In the genomic region with DNA sequence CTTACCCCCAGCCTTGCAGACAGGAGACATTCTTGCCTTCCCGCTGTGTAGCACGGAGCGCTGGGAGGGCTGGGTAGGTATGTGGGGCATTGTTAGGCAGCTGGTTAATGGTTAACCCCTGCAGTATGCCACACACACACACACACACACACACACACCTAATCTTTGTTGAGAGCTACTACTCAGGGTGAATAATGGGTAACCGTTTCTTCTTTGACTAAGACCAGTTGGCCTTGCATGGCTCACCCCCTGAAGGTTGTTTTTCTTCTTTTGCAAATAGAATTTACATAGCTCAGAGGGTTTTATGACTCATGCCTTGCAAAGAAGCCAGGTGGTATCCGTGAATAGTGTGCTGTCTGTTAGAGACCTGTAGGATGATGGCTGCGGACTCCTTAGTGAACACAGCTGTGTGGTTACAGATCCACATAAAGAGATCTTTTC, we compare ENCODE assay signal across 12 mouse cellular contexts. TPM values are rescaled to one million over a fixed set of nuclear protein-coding genes. Genes with fewer than 3 reads are reported as not detected.
DNase-seq lines count a peak whose midpoint lies in the region; ATAC-seq and TF ChIP-seq lines count a peak whose summit lies in the region.
"Had no signal": no experiment of that assay in that cellular context is flagged by ENCODE, and none has a peak within 500 bp of the region (broad histone marks: within the 10 kb centered on the region; RNA-seq: fewer than 3 reads in every experiment).

No protein-coding gene starts in this region.

- H3K9me3 ChIP-seq in intestine, postnatal 0 days (ENCODE audit: control insufficient read depth), result no peaks in the 10 kb centered on the region
- H3K9me3 ChIP-seq in limb, embryonic 14.5 days (ENCODE audit: control insufficient read depth, low read length), result no peaks in the 10 kb centered on the region
- H3K9me3 ChIP-seq: midbrain, embryonic 15.5 days had no signal

- no peak overlapping the region for H3K4me3 ChIP-seq in intestine, postnatal 0 days (ENCODE audit: low read depth, low read length)
- H3K4me3 ChIP-seq in limb, embryonic 14.5 days (replicated peaks; ENCODE audit: low read length), result no peak overlapping the region
- H3K4me3 ChIP-seq in cerebellum, adult 2 months (replicated peaks; ENCODE audit: insufficient read depth, low read depth, low read length), result no peak overlapping the region
- H3K4me3 ChIP-seq: midbrain, embryonic 15.5 days had no signal

- H3K36me3 ChIP-seq in intestine, postnatal 0 days (ENCODE audit: control insufficient read depth, insufficient read depth), result no peaks in the 10 kb centered on the region
- H3K36me3 ChIP-seq in limb, embryonic 14.5 days (ENCODE audit: control insufficient read depth, insufficient read depth, low read length), result no peaks in the 10 kb centered on the region
- H3K36me3 ChIP-seq: midbrain, embryonic 15.5 days had no signal

- no peaks in the 10 kb centered on the region for H3K27me3 ChIP-seq in intestine, postnatal 0 days (replicated peaks; ENCODE audit: control insufficient read depth, insufficient read depth, low read length)
- H3K27me3 ChIP-seq in limb, embryonic 14.5 days (ENCODE audit: control insufficient read depth, insufficient read depth, low read length), result no peaks in the 10 kb centered on the region
- no peaks in the 10 kb centered on the region for H3K27me3 ChIP-seq in cerebellum, adult 2 months (ENCODE audit: control insufficient read depth, insufficient read depth, low read length)
- H3K27me3 ChIP-seq: midbrain, embryonic 15.5 days had no signal

- H3K9ac ChIP-seq in intestine, postnatal 0 days (ENCODE audit: low read depth, low read length), result no peak overlapping the region
- no peak overlapping the region for H3K9ac ChIP-seq in limb, embryonic 14.5 days (ENCODE audit: low read depth, low read length, severe bottlenecking)
- H3K9ac ChIP-seq: midbrain, embryonic 15.5 days had no signal

- intact Hi-C loops in left cerebral cortex, postnatal 10 days (cut with DNase I), result no loop called here

- 0 out of 2 replicates have a peak overlapping the region, but pooled peaks have one; percentile 13 for H3K4me2 ChIP-seq in intestine, postnatal 0 days (replicated peaks; ENCODE audit: low read depth)
- H3K4me2 ChIP-seq in limb, embryonic 14.5 days (replicated peaks; ENCODE audit: low read depth, low read length, severe bottlenecking), result no peak overlapping the region
- H3K4me2 ChIP-seq: midbrain, embryonic 15.5 days had no signal

- H3K4me1 ChIP-seq in intestine, postnatal 0 days (replicated peaks; ENCODE audit: control insufficient read depth, insufficient read depth, low read length), result no peaks in the 10 kb centered on the region
- H3K4me1 ChIP-seq in limb, embryonic 14.5 days (ENCODE audit: control insufficient read depth, insufficient read depth, low read length), result peaks cover 20% of the 10 kb centered on the region
- H3K4me1 ChIP-seq in cerebellum, adult 2 months (ENCODE audit: control insufficient read depth, insufficient read depth, low read length), result no peaks in the 10 kb centered on the region

- no peak for TF ChIP-seq CTCF in intestine, postnatal 0 days (IDR thresholded peaks at IDR 0.05; ENCODE audit: low read depth)
- no peak for TF ChIP-seq CTCF in cerebellum, adult 2 months (IDR thresholded peaks at IDR 0.05; ENCODE audit: borderline replicate concordance, insufficient read depth, low read depth, low read length)

- no peak overlapping the region for H3K27ac ChIP-seq in intestine, postnatal 0 days (ENCODE audit: low read depth, low read length)
- H3K27ac ChIP-seq in limb, embryonic 14.5 days (replicated peaks; ENCODE audit: low read depth, low read length), result 0 out of 2 replicates have a peak overlapping the region, but pooled peaks have one; percentile 14
- no peak overlapping the region for H3K27ac ChIP-seq in cerebellum, adult 2 months (ENCODE audit: insufficient read depth, low read length)
- H3K27ac ChIP-seq: midbrain, embryonic 15.5 days had no signal

- TF ChIP-seq POLR2A in limb, embryonic 14.5 days (IDR thresholded peaks at IDR 0.05; ENCODE audit: borderline replicate concordance, extremely low read depth, insufficient read depth, insufficient read length), result no peak
- no peak for TF ChIP-seq POLR2A in cerebellum, adult 2 months (IDR thresholded peaks at IDR 0.05; ENCODE audit: borderline replicate concordance, insufficient read depth, low read length)

- ATAC-seq in intestine, postnatal 0 days, result peak; percentile 87
- no peak for ATAC-seq in limb, embryonic 14.5 days (ENCODE audit: low FRiP score, low read depth)
- ATAC-seq: forebrain, embryonic 16.5 days; midbrain, embryonic 15.5 days had no signal

- peak; percentile 13 for DNase-seq in left cerebral cortex, adult 11 months (ENCODE audit: low spot score)
- no peak for DNase-seq in left cerebral cortex, postnatal 10 days (ENCODE audit: extremely low spot score in 1 of 2, low spot score in 2 of 2)
- peak; percentile 68 for DNase-seq in NIH3T3 (ENCODE audit: low read depth)
- DNase-seq in limb, embryonic 14.5 days (ENCODE audit: low spot score), result peak; percentile 40
- DNase-seq in retina, embryonic 14.5 days (ENCODE audit: low spot score), result no peak
- DNase-seq in T-cell, adult 2 months (ENCODE audit: low spot score), result no peak
- no peak for DNase-seq in cerebellum, adult 2 months
- DNase-seq: cerebellum, adult 18-20 months; thymus, postnatal 36 days had no signal

- 20% methylated on average over 6 of the region's 6 CpGs for WGBS in intestine, postnatal 0 days
- WGBS in limb, embryonic 14.5 days, result 8% methylated on average over 6 of the region's 6 CpGs
- 39% methylated on average over 6 of the region's 6 CpGs for WGBS in cerebellum, adult 2 months

RNA-seq across cellular contexts. Expression of a gene that starts 33.5 kb away (rescaled TPM):
- 1 to 10 TPM; 9.2 to 9.5 TPM for total RNA-seq in left cerebral cortex, postnatal 10 days (2021)
- polyA plus RNA-seq in intestine, postnatal 0 days (2015; fragmentation: Nextera tagmentation; extraction: Ambion mirVana), result 1.5 and 1.9 TPM in 2 replicates
- polyA plus RNA-seq in limb, embryonic 14.5 days (2012; rRNA removed), result 21.8 and 25.1 TPM in 2 replicates
- polyA plus RNA-seq in limb, embryonic 14.5 days (2014; fragmentation: Nextera tagmentation; extraction: Ambion mirVana), result 16.1 and 16.4 TPM in 2 replicates
- polyA plus RNA-seq in cerebellum, adult 2 months (2012; rRNA removed), result 1.4 and 1.7 TPM in 2 replicates

Comparison
In these comparisons a context has a peak if more than half of its experiments do, and no peak if none do; other contexts are left out.
1. DNase-seq: peak in left cerebral cortex, adult 11 months (single experiment), NIH3T3 (single experiment) and limb, embryonic 14.5 days (single experiment); none in left cerebral cortex, postnatal 10 days (0 of 2), retina, embryonic 14.5 days (single experiment), T-cell, adult 2 months (single experiment) and cerebellum, adult 2 months (0 of 2).